Mouse (Mus musculus): Measurements from ENCODE around the gene Olfr1066. TPM values are rescaled to one million over a fixed set of nuclear protein-coding genes. Genes with fewer than 3 reads are reported as not detected.

The Olfr1066 gene
- polyA plus RNA-seq, 1 experiment from 2014 or later, result not detected

Other genes starting within 250 kb of the Olfr1066 start
- not detected in 2 replicates for gene Olfr1046, start 237.0 kb downstream of the Olfr1066 start, polyA plus RNA-seq (2014; fragmentation: Nextera tagmentation; extraction: Ambion mirVana)
- not detected in 2 replicates for gene Olfr1047, start 224.9 kb downstream of the Olfr1066 start, polyA plus RNA-seq (2014; fragmentation: Nextera tagmentation; extraction: Ambion mirVana)
- gene Olfr1048, start 216.0 kb downstream of the Olfr1066 start, polyA plus RNA-seq (2014; fragmentation: Nextera tagmentation; extraction: Ambion mirVana), result not detected in 2 replicates
- not detected in 2 replicates for gene Olfr1049, start 197.9 kb downstream of the Olfr1066 start, polyA plus RNA-seq (2014; fragmentation: Nextera tagmentation; extraction: Ambion mirVana)
- gene Olfr1051, start 177.2 kb downstream of the Olfr1066 start, polyA plus RNA-seq (2014; fragmentation: Nextera tagmentation; extraction: Ambion mirVana), result not detected in 2 replicates
- gene Olfr1052, start 163.8 kb downstream of the Olfr1066 start, polyA plus RNA-seq (2014; fragmentation: Nextera tagmentation; extraction: Ambion mirVana), result not detected in 2 replicates
- not detected in 2 replicates for gene Olfr1053, start 141.0 kb downstream of the Olfr1066 start, polyA plus RNA-seq (2014; fragmentation: Nextera tagmentation; extraction: Ambion mirVana)
- not detected in 2 replicates for gene Olfr1054, start 120.8 kb downstream of the Olfr1066 start, polyA plus RNA-seq (2014; fragmentation: Nextera tagmentation; extraction: Ambion mirVana)
- gene Olfr1055, start 106.0 kb downstream of the Olfr1066 start, polyA plus RNA-seq (2014; fragmentation: Nextera tagmentation; extraction: Ambion mirVana), result not detected in 2 replicates
- gene Olfr1056, start 93.8 kb downstream of the Olfr1066 start, polyA plus RNA-seq (2014; fragmentation: Nextera tagmentation; extraction: Ambion mirVana), result not detected in 2 replicates
- gene Olfr1057, start 77.9 kb downstream of the Olfr1066 start, polyA plus RNA-seq (2014; fragmentation: Nextera tagmentation; extraction: Ambion mirVana), result not detected in 2 replicates
- gene Olfr1058, start 67.7 kb downstream of the Olfr1066 start, polyA plus RNA-seq (2014; fragmentation: Nextera tagmentation; extraction: Ambion mirVana), result not detected in 2 replicates
- not detected in 2 replicates for gene Olfr1061, start 42.2 kb downstream of the Olfr1066 start, polyA plus RNA-seq (2014; fragmentation: Nextera tagmentation; extraction: Ambion mirVana)
- not detected in 2 replicates for gene Olfr1062, start 29.5 kb downstream of the Olfr1066 start, polyA plus RNA-seq (2014; fragmentation: Nextera tagmentation; extraction: Ambion mirVana)
- not detected in 2 replicates for gene Olfr1065, start 5.7 kb downstream of the Olfr1066 start, polyA plus RNA-seq (2014; fragmentation: Nextera tagmentation; extraction: Ambion mirVana)
- not detected in 2 replicates for gene Olfr228, start 31.1 kb upstream of the Olfr1066 start, polyA plus RNA-seq (2014; fragmentation: Nextera tagmentation; extraction: Ambion mirVana)
- gene Olfr1076, start 52.2 kb upstream of the Olfr1066 start, polyA plus RNA-seq (2014; fragmentation: Nextera tagmentation; extraction: Ambion mirVana), result not detected in 2 replicates
- gene Olfr1079, start 86.2 kb upstream of the Olfr1066 start, polyA plus RNA-seq (2014; fragmentation: Nextera tagmentation; extraction: Ambion mirVana), result not detected in 2 replicates
- gene Olfr1080, start 102.0 kb upstream of the Olfr1066 start, polyA plus RNA-seq (2014; fragmentation: Nextera tagmentation; extraction: Ambion mirVana), result not detected in 2 replicates
- gene Olfr1082, start 142.7 kb upstream of the Olfr1066 start, polyA plus RNA-seq (2014; fragmentation: Nextera tagmentation; extraction: Ambion mirVana), result not detected in 2 replicates
- gene Olfr1084, start 183.5 kb upstream of the Olfr1066 start, polyA plus RNA-seq (2014; fragmentation: Nextera tagmentation; extraction: Ambion mirVana), result not detected in 2 replicates
- gene Olfr1085, start 205.8 kb upstream of the Olfr1066 start, polyA plus RNA-seq (2014; fragmentation: Nextera tagmentation; extraction: Ambion mirVana), result not detected in 2 replicates
- not detected in 2 replicates for gene Olfr1086, start 223.8 kb upstream of the Olfr1066 start, polyA plus RNA-seq (2014; fragmentation: Nextera tagmentation; extraction: Ambion mirVana)
- gene Olfr1087, start 242.1 kb upstream of the Olfr1066 start, polyA plus RNA-seq (2014; fragmentation: Nextera tagmentation; extraction: Ambion mirVana), result not detected in 2 replicates

Data from forebrain, embryonic 14.5 days (tissue).